ENCODE assay signal across 10 mouse cellular contexts in genomic region chr3:34754781-34755180, GRCm38 (mm10).
"Had no signal": no experiment of that assay in that cellular context is flagged by ENCODE, and none has a peak within 500 bp of the region (broad histone marks: within the 10 kb centered on the region; RNA-seq: fewer than 3 reads in every experiment).

No protein-coding gene starts in this region.

- DNase-seq: lung, adult 18-20 months; lung, embryonic 14.5 days; lung, postnatal 10 days; lung, postnatal 4 days; right cerebral cortex, postnatal 14 days; thymus, adult 2 months; thymus, postnatal 25 days; thymus, postnatal 4 days had no signal

- ATAC-seq: midbrain, embryonic 13.5 days; midbrain, embryonic 15.5 days had no signal
